Mouse (Mus musculus) forebrain, embryonic 15.5 days (tissue): ENCODE measurements around the gene Ppil4. TPM values are rescaled to one million over a fixed set of nuclear protein-coding genes. Genes with fewer than 3 reads are reported as not detected.

Experiments
- ATAC-seq: fragments of 200-750 bp; cut with Nextera tagmentation; replicated peaks from 2 replicates; pipeline ENCODE4 v1.8.0; 2017; ENCODE audit warnings: mild to moderate bottlenecking, moderate TSS enrichment, moderate library complexity
- H3K27ac ChIP-seq: fragments of 300-500 bp; sonication (generic); replicated peaks from 2 replicates; pipeline ENCODE4 v1.5.1; 2015; ENCODE audit warnings: mild to moderate bottlenecking, inconsistent platforms
- H3K27me3 ChIP-seq: fragments of 300-500 bp; sonication (generic); 2 replicates; pipeline ENCODE4 v1.6.1; 2015; ENCODE audit warnings: inconsistent platforms
- H3K36me3 ChIP-seq: fragments of 300-500 bp; sonication (generic); 2 replicates; pipeline ENCODE4 v1.6.1; 2015; ENCODE audit warnings: mild to moderate bottlenecking, inconsistent platforms
- H3K4me1 ChIP-seq: fragments of 300-500 bp; sonication (generic); 2 replicates; pipeline ENCODE4 v1.6.1; 2015; ENCODE audit warnings: inconsistent platforms
- H3K4me2 ChIP-seq: fragments of 300-500 bp; sonication (generic); replicated peaks from 2 replicates; pipeline ENCODE4 v1.6.1; 2015; ENCODE audit warnings: mild to moderate bottlenecking, inconsistent platforms
- H3K4me3 ChIP-seq: fragments of 300-500 bp; sonication (generic); 2 replicates; pipeline ENCODE4 v1.5.1; 2015; ENCODE audit warnings: mild to moderate bottlenecking, inconsistent platforms
- H3K9ac ChIP-seq: fragments of 300-500 bp; sonication (generic); replicated peaks from 2 replicates; pipeline ENCODE4 v1.6.1; 2015; ENCODE audit warnings: mild to moderate bottlenecking, inconsistent platforms
- H3K9me3 ChIP-seq: fragments of 300-500 bp; sonication (generic); 2 replicates; pipeline ENCODE4 v1.6.1; 2016; ENCODE audit warnings: inconsistent platforms
- WGBS: fragments of 180-500 bp; shearing (Covaris S2); methylation state at CpG from one replicate; pipeline ENCODE4 v1.1.7; 2015; ENCODE audit warnings: mixed read lengths; 5-methylcytosine and 5-hydroxymethylcytosine counted together
- polyA plus RNA-seq: library from polyadenylated mRNA; unstranded; fragments of >200 nt; fragmentation: Nextera tagmentation; extraction: Ambion mirVana; gene quantifications from 2 replicates; pipeline ENCODE4 v1.2.1, GENCODE M21; 2015

Gene Ppil4
- polyA plus RNA-seq, 1 experiment from 2014 or later: 58.2 TPM

GRCm38 (mm10) chr10:7844161-7844560 is 51.5 kb downstream of the Ppil4 start:
- no peaks in the 10 kb centered on the region for H3K27me3 ChIP-seq
- H3K9ac ChIP-seq: no peak overlapping the region
- no peak overlapping the region for H3K27ac ChIP-seq
- H3K36me3 ChIP-seq: no peaks in the 10 kb centered on the region
- H3K9me3 ChIP-seq: no peaks in the 10 kb centered on the region
- H3K4me2 ChIP-seq: no peak overlapping the region
- peaks cover 7% of the 10 kb centered on the region for H3K4me1 ChIP-seq
- 84% methylated on average over 4 of the region's 4 CpGs for WGBS
- no peak for ATAC-seq
- H3K4me3 ChIP-seq: no peak overlapping the region

- H3K4me2 ChIP-seq: no peak overlapping the region
- H3K4me3 ChIP-seq: no peak overlapping the region
- no peaks in the 10 kb centered on the region for H3K27me3 ChIP-seq
- H3K9ac ChIP-seq: no peak overlapping the region
- no peak for ATAC-seq
- H3K4me1 ChIP-seq: no peaks in the 10 kb centered on the region
- H3K9me3 ChIP-seq: no peaks in the 10 kb centered on the region
- H3K36me3 ChIP-seq: no peaks in the 10 kb centered on the region
- H3K27ac ChIP-seq: no peak overlapping the region
- WGBS: 69% methylated on average over 8 of the region's 8 CpGs
These were observed 52.4 kb downstream of the Ppil4 start for GRCm38 (mm10) chr10:7845136-7845535.

- Histone ChIP-seq H3K4me2 (no peak overlapping the region), H3K9ac (no peak overlapping the region), H3K36me3 (no peaks in the 10 kb centered on the region), H3K4me1 (no peaks in the 10 kb centered on the region), H3K27ac (no peak overlapping the region), H3K27me3 (no peaks in the 10 kb centered on the region), H3K9me3 (no peaks in the 10 kb centered on the region), H3K4me3 (no peak overlapping the region)
- 83% methylated on average over 4 of the region's 4 CpGs for WGBS
- ATAC-seq: no peak
These were observed 53.3 kb downstream of the Ppil4 start for GRCm38 (mm10) chr10:7845991-7846390.

- WGBS: 86% methylated on average over 2 of the region's 2 CpGs
- H3K9ac ChIP-seq: no peak overlapping the region
- no peaks in the 10 kb centered on the region for H3K9me3 ChIP-seq
- H3K27me3 ChIP-seq: no peaks in the 10 kb centered on the region
- no peak for ATAC-seq
- H3K36me3 ChIP-seq: no peaks in the 10 kb centered on the region
- no peak overlapping the region for H3K27ac ChIP-seq
- no peak overlapping the region for H3K4me3 ChIP-seq
- no peaks in the 10 kb centered on the region for H3K4me1 ChIP-seq
- no peak overlapping the region for H3K4me2 ChIP-seq
These were observed 54.5 kb downstream of the Ppil4 start for GRCm38 (mm10) chr10:7847166-7847605.

- WGBS: 73% methylated on average over 3 of the region's 3 CpGs
- no peak overlapping the region for H3K4me2 ChIP-seq
These were observed 59.2 kb downstream of the Ppil4 start for GRCm38 (mm10) chr10:7851891-7852290.

GRCm38 (mm10) chr10:7860494-7860893 is 67.8 kb downstream of the Ppil4 start:
- no peak for ATAC-seq
- no peaks in the 10 kb centered on the region for H3K4me1 ChIP-seq
- no peaks in the 10 kb centered on the region for H3K9me3 ChIP-seq
- H3K4me3 ChIP-seq: no peak overlapping the region
- H3K27ac ChIP-seq: no peak overlapping the region
- H3K4me2 ChIP-seq: no peak overlapping the region
- WGBS: 87% methylated on average over 7 of the region's 7 CpGs
- H3K27me3 ChIP-seq: no peaks in the 10 kb centered on the region
- no peaks in the 10 kb centered on the region for H3K36me3 ChIP-seq
- H3K9ac ChIP-seq: no peak overlapping the region

More at GRCm38 (mm10) chr10:7851891-7852290, 59.2 kb downstream of the Ppil4 start:
- no peak overlapping the region for H3K27ac ChIP-seq
- H3K4me1 ChIP-seq: no peaks in the 10 kb centered on the region
- H3K27me3 ChIP-seq: no peaks in the 10 kb centered on the region
- no peak overlapping the region for H3K9ac ChIP-seq
- H3K36me3 ChIP-seq: no peaks in the 10 kb centered on the region
- no peak for ATAC-seq
- H3K9me3 ChIP-seq: no peaks in the 10 kb centered on the region
- no peak overlapping the region for H3K4me3 ChIP-seq

GRCm38 (mm10) chr10:7861259-7861936 is 68.7 kb downstream of the Ppil4 start:
- ATAC-seq: no peak
- H3K4me3 ChIP-seq: no peak overlapping the region
- no peaks in the 10 kb centered on the region for H3K27me3 ChIP-seq
- H3K9me3 ChIP-seq: no peaks in the 10 kb centered on the region
- H3K36me3 ChIP-seq: no peaks in the 10 kb centered on the region
- H3K9ac ChIP-seq: no peak overlapping the region
- no peaks in the 10 kb centered on the region for H3K4me1 ChIP-seq
- H3K27ac ChIP-seq: no peak overlapping the region
- no peak overlapping the region for H3K4me2 ChIP-seq
- WGBS: 76% methylated on average over 14 of the region's 14 CpGs

- no peak overlapping the region for H3K9ac ChIP-seq
- no peak overlapping the region for H3K4me2 ChIP-seq
- no peaks in the 10 kb centered on the region for H3K9me3 ChIP-seq
- H3K4me1 ChIP-seq: peaks cover 2% of the 10 kb centered on the region
- H3K36me3 ChIP-seq: no peaks in the 10 kb centered on the region
- H3K4me3 ChIP-seq: no peak overlapping the region
- 95% methylated on average over 25 of the region's 25 CpGs for WGBS
- H3K27me3 ChIP-seq: no peaks in the 10 kb centered on the region
- no peak for ATAC-seq
- H3K27ac ChIP-seq: no peak overlapping the region
These were observed 69.4 kb downstream of the Ppil4 start for GRCm38 (mm10) chr10:7861937-7862657.

- H3K4me2 ChIP-seq: no peak overlapping the region
- H3K4me3 ChIP-seq: no peak overlapping the region
- H3K9ac ChIP-seq: no peak overlapping the region
- H3K27ac ChIP-seq: no peak overlapping the region
- H3K4me1 ChIP-seq: peaks cover 8% of the 10 kb centered on the region
- ATAC-seq: no peak
- 0 out of 2 replicates have a peak, but pooled peaks cover 5% of the 10 kb centered on the region for H3K27me3 ChIP-seq
- no peaks in the 10 kb centered on the region for H3K36me3 ChIP-seq
- 94% methylated on average over 6 of the region's 6 CpGs for WGBS
- no peaks in the 10 kb centered on the region for H3K9me3 ChIP-seq
These were observed 70.7 kb downstream of the Ppil4 start for GRCm38 (mm10) chr10:7863411-7863810.

GRCm38 (mm10) chr10:7864184-7864583 is 71.5 kb downstream of the Ppil4 start:
- Histone ChIP-seq H3K9me3 (no peaks in the 10 kb centered on the region), H3K9ac (no peak overlapping the region), H3K4me2 (no peak overlapping the region), H3K4me3 (no peak overlapping the region), H3K27ac (no peak overlapping the region), H3K27me3 (0 out of 2 replicates have a peak, but pooled peaks cover 5% of the 10 kb centered on the region), H3K36me3 (no peaks in the 10 kb centered on the region), H3K4me1 (peaks cover 8% of the 10 kb centered on the region)
- ATAC-seq: no peak
- WGBS: 72% methylated on average over 6 of the region's 6 CpGs

GRCm38 (mm10) chr10:7864806-7865205 is 72.1 kb downstream of the Ppil4 start:
- no peak overlapping the region for H3K4me3 ChIP-seq
- H3K27ac ChIP-seq: no peak overlapping the region
- H3K27me3 ChIP-seq: 0 out of 2 replicates have a peak, but pooled peaks cover 5% of the 10 kb centered on the region
- H3K4me2 ChIP-seq: no peak overlapping the region
- no peaks in the 10 kb centered on the region for H3K36me3 ChIP-seq
- WGBS: 73% methylated on average over 3 of the region's 3 CpGs
- ATAC-seq: no peak
- peaks cover 8% of the 10 kb centered on the region for H3K4me1 ChIP-seq
- no peak overlapping the region for H3K9ac ChIP-seq
- no peaks in the 10 kb centered on the region for H3K9me3 ChIP-seq

GRCm38 (mm10) chr10:7866762-7867665 is 74.3 kb downstream of the Ppil4 start:
- no peaks in the 10 kb centered on the region for H3K9me3 ChIP-seq
- H3K4me2 ChIP-seq: peak overlapping the region; percentile 67
- 16% methylated on average over 50 of the region's 50 CpGs for WGBS
- peaks cover 15% of the 10 kb centered on the region for H3K4me1 ChIP-seq
- H3K4me3 ChIP-seq: peak overlapping the region; percentile 38
- 0 out of 2 replicates have a peak, but pooled peaks cover 5% of the 10 kb centered on the region for H3K27me3 ChIP-seq
- H3K36me3 ChIP-seq: no peaks in the 10 kb centered on the region
- H3K27ac ChIP-seq: no peak overlapping the region
- H3K9ac ChIP-seq: peak overlapping the region; percentile 45
- ATAC-seq: 0 out of 2 replicates have a peak, but pooled peaks have one; percentile 14
